Mouse (Mus musculus) heart, adult 9 months (tissue): ENCODE results near the gene Rasl11a.
"Not testable (repeated sequence)": the region's sequence is repeated elsewhere in the genome, so short reads cannot be mapped to it uniquely, and the experiment has no call there.

ENCODE experiments used
- DNase-seq, 2 experiments: peaks; one replicate each; pipeline ENCODE4 v3.0.0; 2022; ENCODE audit warnings: low spot score in 2 of 2

Rasl11a gene

DNA sequence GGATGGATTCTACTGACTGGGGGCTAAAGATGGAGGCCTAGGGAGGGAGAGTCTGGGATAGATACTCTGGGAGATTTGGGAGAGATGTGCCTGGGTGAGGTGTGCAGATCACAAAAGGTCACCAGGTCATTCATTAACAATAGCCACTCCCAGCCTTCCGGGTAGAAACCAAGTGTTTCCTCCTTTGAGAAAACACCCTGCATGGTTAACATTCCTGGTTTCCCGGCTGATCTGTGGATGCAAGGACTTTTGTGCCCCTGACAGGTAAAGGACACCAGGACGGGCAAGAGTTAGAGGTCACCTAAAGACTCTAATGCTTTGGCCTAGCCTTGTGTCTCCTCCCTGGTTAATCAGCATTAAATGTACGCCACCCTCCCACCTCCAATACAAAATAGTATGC is 48.0 kb downstream of the Rasl11a start:
- DNase-seq = no peak

DNA sequence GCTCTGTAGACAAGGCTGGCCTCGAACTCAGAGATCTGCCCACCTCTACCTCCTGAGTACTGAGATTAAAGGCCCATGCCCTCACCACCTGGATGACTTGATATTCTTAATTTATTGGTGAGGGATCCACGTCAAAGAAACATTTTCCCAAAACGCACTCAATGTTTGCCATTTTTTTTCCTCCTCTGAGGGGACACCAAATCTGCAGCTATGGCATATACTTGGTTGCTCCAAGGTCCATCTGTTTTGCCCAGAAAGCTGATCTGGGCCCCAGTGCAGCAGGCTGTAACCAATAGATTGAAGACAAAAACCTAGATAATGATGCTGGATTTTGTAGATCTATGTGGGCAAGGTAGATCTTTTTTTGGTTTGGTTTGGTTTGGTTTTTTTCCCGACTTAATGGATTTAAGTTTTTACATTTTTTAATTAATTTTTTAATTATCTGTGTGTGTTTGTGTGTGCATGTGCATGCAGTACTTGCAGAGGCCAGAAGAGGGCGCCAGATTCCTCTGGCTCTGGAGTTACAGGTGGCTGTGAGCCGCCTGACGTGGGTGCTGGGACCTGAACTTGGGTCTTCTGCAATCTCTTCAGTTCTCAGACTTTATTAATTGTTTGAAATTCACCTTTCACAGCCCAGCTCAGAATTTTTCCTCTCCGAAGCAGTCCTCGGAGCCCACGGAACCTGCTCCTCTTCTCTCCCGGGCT is 48.8 kb downstream of the Rasl11a start:
- DNase-seq = no peak

DNA sequence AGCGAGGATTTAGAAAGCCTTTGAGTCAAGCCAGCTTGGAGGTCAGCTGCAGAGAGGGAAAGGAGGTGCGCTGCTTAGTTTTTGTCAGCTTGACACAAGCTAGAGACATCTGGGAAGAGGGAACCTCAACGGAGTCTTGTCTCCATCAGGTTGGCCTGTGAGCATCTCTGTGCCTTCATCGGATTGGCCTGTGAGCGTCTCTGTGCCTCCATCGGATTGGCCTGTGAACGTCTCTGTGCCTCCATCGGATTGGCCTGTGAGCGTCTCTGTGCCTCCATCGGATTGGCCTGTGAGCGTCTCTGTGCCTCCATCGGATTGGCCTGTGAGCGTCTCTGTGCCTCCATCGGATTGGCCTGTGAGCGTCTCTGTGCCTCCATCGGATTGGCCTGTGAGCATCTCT is 50.8 kb downstream of the Rasl11a start:
- DNase-seq = not testable (repeated sequence)

DNA sequence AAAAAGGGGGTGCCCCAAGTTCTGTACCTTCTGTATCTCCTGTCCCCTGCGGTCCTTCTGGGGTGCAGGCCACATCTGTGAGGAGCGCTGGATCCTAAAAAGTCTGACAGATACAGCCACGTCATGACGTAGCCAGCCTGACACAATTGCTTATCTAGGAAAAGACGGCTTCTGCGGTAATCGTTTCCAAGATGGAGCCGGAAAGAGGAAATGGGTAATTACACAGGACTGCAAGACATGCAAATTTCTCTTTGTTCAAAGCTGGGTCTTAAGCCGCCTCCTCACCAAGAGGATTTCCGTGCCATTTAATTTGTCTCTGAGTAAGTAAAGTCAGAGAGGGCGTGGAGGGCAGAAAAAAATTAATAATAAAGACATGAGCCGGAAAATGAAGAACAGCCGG is 52.1 kb downstream of the Rasl11a start:
- no peak for DNase-seq
